ENCODE assay signal across 8 mouse cellular contexts in the genomic region with DNA sequence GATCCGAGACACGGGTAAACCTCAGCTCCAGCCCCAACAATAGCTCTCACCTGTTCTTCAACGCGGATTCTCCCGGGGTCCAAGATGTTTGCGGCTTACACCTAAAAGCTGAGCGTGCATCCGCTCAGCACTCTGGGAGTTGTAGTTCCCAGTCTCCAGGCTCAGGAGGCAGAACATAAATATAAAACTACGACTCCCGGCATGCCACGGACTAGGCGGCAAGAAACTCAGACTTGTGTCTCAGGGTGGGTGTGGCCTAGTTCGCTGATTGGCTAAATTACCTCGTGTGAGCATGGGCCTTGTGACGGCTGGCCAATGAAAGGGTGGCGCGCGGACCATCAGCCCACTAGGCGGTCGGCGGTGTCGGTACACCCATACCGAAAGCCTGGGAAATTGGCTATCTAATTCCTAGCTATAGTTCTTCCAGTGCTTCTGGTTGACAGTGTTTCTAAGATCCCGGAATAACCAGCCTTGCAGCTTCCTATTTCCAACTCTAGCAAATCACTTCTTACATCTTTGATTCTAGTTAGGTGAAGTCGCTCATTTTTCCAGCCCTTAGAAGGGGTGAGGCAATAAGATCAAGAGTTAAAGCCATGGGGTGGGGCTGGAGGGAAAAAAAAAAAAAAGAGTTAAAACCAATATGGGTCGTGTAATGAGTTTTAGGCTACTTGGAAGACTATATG. TPM values are rescaled to one million over a fixed set of nuclear protein-coding genes. Genes with fewer than 3 reads are reported as not detected.
A peak's percentile ranks its signal among the peaks of the same experiment; 100 is the strongest.
DNase-seq lines count a peak whose midpoint lies in the region; ATAC-seq lines count a peak whose summit lies in the region.

A gene (minus strand): TSS at position 148 of the 683 bp plus-strand sequence.

- H3K4me2 ChIP-seq in hindbrain, embryonic 11.5 days (replicated peaks; ENCODE audit: low read depth, low read length): peak within 1 kb of the TSS; percentile 59

- peak; percentile 99 for ATAC-seq in hindbrain, embryonic 11.5 days (ENCODE audit: low FRiP score)

- H3K4me3 ChIP-seq in hindbrain, embryonic 11.5 days (ENCODE audit: low read depth, low read length): peak within 1 kb of the TSS; percentile 62

- under 1% methylated on average over 26 of the region's 26 CpGs for WGBS in hindbrain, embryonic 11.5 days

- no peaks in the 10 kb centered on the region for H3K27me3 ChIP-seq in hindbrain, embryonic 11.5 days (ENCODE audit: control insufficient read depth, insufficient read depth, low read length)

- DNase-seq in Muller cell, postnatal 12 days (ENCODE audit: inconsistent ontology term): peak; percentile 96
- peak; percentile 99 for DNase-seq in cerebellum, adult 9-11 months
- peak; percentile 98 to 99 for DNase-seq in frontal cortex, adult 2 months (ENCODE audit: extremely low spot score in 1 of 2, low spot score in 1 of 2)
- DNase-seq in hindbrain, embryonic 11.5 days (ENCODE audit: low spot score): peak; percentile 97
- DNase-seq in layer of hippocampus, postnatal 10 days (ENCODE audit: low spot score in 2 of 2): peak; percentile 88 to 93
- peak; percentile 99 for DNase-seq in lung, postnatal 10 days
- DNase-seq in ovary, postnatal 36 days (ENCODE audit: low spot score): peak; percentile 89
- DNase-seq in thymus, postnatal 25 days: peak; percentile 92

- peak within 1 kb of the TSS; percentile 62 for H3K9ac ChIP-seq in hindbrain, embryonic 11.5 days (ENCODE audit: low read depth, low read length)

- H3K27ac ChIP-seq in hindbrain, embryonic 11.5 days (ENCODE audit: low read depth, low read length): peak within 1 kb of the TSS; percentile 69

- peaks cover 3% of the 10 kb centered on the region; the same call in 1 of the 2 replicates for H3K36me3 ChIP-seq in hindbrain, embryonic 11.5 days (ENCODE audit: control insufficient read depth, insufficient read depth, low read length)

- peaks cover 5% of the 10 kb centered on the region; the same call in 1 of the 2 replicates for H3K4me1 ChIP-seq in hindbrain, embryonic 11.5 days (replicated peaks; ENCODE audit: control insufficient read depth, insufficient read depth, low read length)

- H3K9me3 ChIP-seq in hindbrain, embryonic 11.5 days (ENCODE audit: control insufficient read depth, low read length): no peaks in the 10 kb centered on the region

RNA-seq across cellular contexts. Expression of the gene that starts here (rescaled TPM):
- 97.5 and 98.5 TPM in 2 replicates for polyA plus RNA-seq in frontal cortex, adult 2 months (2012; rRNA removed)
- polyA plus RNA-seq in hindbrain, embryonic 11.5 days (2014; fragmentation: Nextera tagmentation; extraction: Ambion mirVana): 390 and 392 TPM in 2 replicates
- 100 to 1,000 TPM; 159 to 162 TPM for total RNA-seq in layer of hippocampus, postnatal 10 days (2021)

Comparison
In these comparisons a context has a peak if more than half of its experiments do, and no peak if none do; other contexts are left out.
1. Peak in every context shown above with its lines: DNase-seq, ATAC-seq, H3K4me3 ChIP-seq and H3K27ac ChIP-seq.